ENCODE assay signal across 24 mouse cellular contexts in the genomic region with DNA sequence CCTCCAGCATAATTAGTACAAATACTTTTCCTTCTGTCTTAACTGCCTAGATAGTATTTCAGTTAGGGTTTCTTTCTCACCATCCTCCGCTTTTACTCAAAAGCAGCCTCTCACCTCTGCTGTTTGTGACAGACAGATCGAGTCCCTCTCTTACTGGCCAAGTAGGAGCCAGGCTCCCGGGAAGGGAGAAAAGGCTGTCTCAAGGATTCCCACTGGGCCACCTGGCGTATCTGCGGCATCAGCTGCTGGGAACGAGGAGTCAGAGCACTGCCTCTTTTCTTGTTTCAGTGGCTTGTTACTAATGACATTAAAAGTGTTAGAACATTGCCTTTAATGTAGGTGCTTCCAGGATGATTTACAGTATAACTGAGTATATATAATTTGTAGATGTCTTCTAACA.
DNase-seq lines count a peak whose midpoint lies in the region; ATAC-seq and TF ChIP-seq lines count a peak whose summit lies in the region.
"Had no signal": no experiment of that assay in that cellular context is flagged by ENCODE, and none has a peak within 500 bp of the region (broad histone marks: within the 10 kb centered on the region; RNA-seq: fewer than 3 reads in every experiment).

No protein-coding gene starts in this region.

- H3K9me3 ChIP-seq in liver, embryonic 11.5 days (ENCODE audit: control insufficient read depth, low read length): no peaks in the 10 kb centered on the region
- no peaks in the 10 kb centered on the region for H3K9me3 ChIP-seq in liver, postnatal 0 days (ENCODE audit: low read length)
- H3K9me3 ChIP-seq in liver, embryonic 14.5 days (ENCODE audit: control insufficient read depth, low read length): no peaks in the 10 kb centered on the region
- H3K9me3 ChIP-seq: embryonic facial prominence, embryonic 13.5 days; embryonic facial prominence, embryonic 15.5 days; forebrain, embryonic 10.5 days; forebrain, embryonic 12.5 days; G1E had no signal

- H3K27me3 ChIP-seq in liver, embryonic 11.5 days (replicated peaks; ENCODE audit: control insufficient read depth, insufficient read depth, low read length): no peaks in the 10 kb centered on the region
- H3K27me3 ChIP-seq in liver, postnatal 0 days (ENCODE audit: insufficient read depth, low read length): no peaks in the 10 kb centered on the region
- H3K27me3 ChIP-seq in liver, embryonic 14.5 days (ENCODE audit: control insufficient read depth, insufficient read depth, low read length): no peaks in the 10 kb centered on the region
- H3K27me3 ChIP-seq: CH12.LX; embryonic facial prominence, embryonic 13.5 days; embryonic facial prominence, embryonic 15.5 days; forebrain, embryonic 12.5 days; Patski had no signal

- no peak for TF ChIP-seq EP300 in liver, postnatal 0 days (IDR thresholded peaks at IDR 0.05; ENCODE audit: low read depth)
- no peak for TF ChIP-seq EP300 in liver, embryonic 14.5 days (IDR thresholded peaks at IDR 0.05; ENCODE audit: low read depth)

- H3K4me3 ChIP-seq in liver, embryonic 11.5 days (ENCODE audit: low read depth, low read length): no peak overlapping the region
- no peak overlapping the region for H3K4me3 ChIP-seq in liver, postnatal 0 days (ENCODE audit: low read depth, low read length)
- H3K4me3 ChIP-seq in liver, embryonic 14.5 days (ENCODE audit: insufficient read depth in 1 of 2, low read depth in 2 of 2, low read length in 2 of 2): no peak overlapping the region
- H3K4me3 ChIP-seq: embryonic facial prominence, embryonic 13.5 days; embryonic facial prominence, embryonic 15.5 days; erythroblast, embryonic 14.5 days; forebrain, embryonic 10.5 days; forebrain, embryonic 12.5 days had no signal

- DNase-seq in liver, embryonic 11.5 days (ENCODE audit: low spot score): no peak
- DNase-seq in liver, postnatal 0 days: no peak
- peak; percentile 58 for DNase-seq in brain, adult 2 months (ENCODE audit: low read depth, low spot score)
- DNase-seq in liver, embryonic 14.5 days (ENCODE audit: low read depth in 3 of 3, low spot score in 3 of 3): no peak
- DNase-seq in heart, adult 9 months (ENCODE audit: low spot score in 2 of 2): no peak
- DNase-seq in embryo, embryonic 11 days: no peak
- DNase-seq: adrenal gland, adult 8-10 months; adrenal gland, postnatal 14 days; adrenal gland, postnatal 36 days; B cell, adult 2 months; cerebellum, adult 11 months; cerebellum, adult 8-10 months had no signal

- H3K27ac ChIP-seq in liver, embryonic 11.5 days (ENCODE audit: low read depth, low read length): no peak overlapping the region
- H3K27ac ChIP-seq in liver, postnatal 0 days (ENCODE audit: low read depth): no peak overlapping the region
- H3K27ac ChIP-seq in liver, embryonic 14.5 days: no peak overlapping the region
- H3K27ac ChIP-seq: embryonic facial prominence, embryonic 13.5 days; embryonic facial prominence, embryonic 15.5 days; forebrain, embryonic 10.5 days; forebrain, embryonic 12.5 days had no signal

- peaks cover 29% of the 10 kb centered on the region for H3K36me3 ChIP-seq in liver, embryonic 11.5 days (ENCODE audit: control insufficient read depth, insufficient read depth, low read length)
- peaks cover 83% of the 10 kb centered on the region for H3K36me3 ChIP-seq in liver, postnatal 0 days (replicated peaks; ENCODE audit: insufficient read depth, low read length)
- H3K36me3 ChIP-seq in liver, embryonic 14.5 days (replicated peaks; ENCODE audit: control insufficient read depth, insufficient read depth, low read depth): peaks cover 75% of the 10 kb centered on the region

- H3K4me1 ChIP-seq in liver, embryonic 11.5 days (replicated peaks; ENCODE audit: control insufficient read depth, insufficient read depth, low read length): 0 out of 2 replicates have a peak, but pooled peaks cover 4% of the 10 kb centered on the region
- H3K4me1 ChIP-seq in liver, postnatal 0 days (ENCODE audit: insufficient read depth): no peaks in the 10 kb centered on the region; the same call in 1 of the 2 replicates
- peaks cover 2 to 10% of the 10 kb centered on the region in 2 experiments; a peak in 2 of 4 replicates for H3K4me1 ChIP-seq in liver, embryonic 14.5 days (replicated peaks; ENCODE audit: control insufficient read depth in 2 of 2, insufficient read depth in 2 of 2, low read length in 1 of 2)
- H3K4me1 ChIP-seq: embryonic facial prominence, embryonic 15.5 days; forebrain, embryonic 10.5 days; forebrain, embryonic 12.5 days had no signal

- TF ChIP-seq CTCF in liver, postnatal 0 days (IDR thresholded peaks at IDR 0.05; ENCODE audit: low read depth): no peak
- TF ChIP-seq CTCF in liver, embryonic 14.5 days (IDR thresholded peaks at IDR 0.05; ENCODE audit: low read depth): no peak

- no peak for ATAC-seq in liver, embryonic 11.5 days (replicated peaks; ENCODE audit: low FRiP score)
- ATAC-seq in liver, postnatal 0 days: no peak
- ATAC-seq in liver, embryonic 14.5 days (ENCODE audit: insufficient read depth): no peak
- ATAC-seq: activated CD4-positive, CD25-positive, alpha-beta regulatory T cell, adult 4 months; CD4-positive, CD25-positive, alpha-beta regulatory T cell, adult 4 months; forebrain, embryonic 14.5 days; forebrain, embryonic 16.5 days; Patski had no signal

- H3K4me2 ChIP-seq in liver, embryonic 11.5 days: peak overlapping the region; percentile 34; the same call in 1 of the 2 replicates
- no peak overlapping the region for H3K4me2 ChIP-seq in liver, postnatal 0 days (ENCODE audit: low read depth, low read length)
- H3K4me2 ChIP-seq in liver, embryonic 14.5 days (ENCODE audit: low read depth): peak overlapping the region; percentile 16; the same call in 1 of the 2 replicates
- H3K4me2 ChIP-seq: embryonic facial prominence, embryonic 13.5 days; embryonic facial prominence, embryonic 15.5 days; forebrain, embryonic 12.5 days had no signal

- no peak overlapping the region for H3K9ac ChIP-seq in liver, embryonic 11.5 days (ENCODE audit: low read depth, low read length)
- no peak overlapping the region for H3K9ac ChIP-seq in liver, postnatal 0 days (replicated peaks)
- H3K9ac ChIP-seq in liver, embryonic 14.5 days (replicated peaks): no peak overlapping the region
- H3K9ac ChIP-seq: embryonic facial prominence, embryonic 13.5 days; embryonic facial prominence, embryonic 15.5 days; forebrain, embryonic 12.5 days had no signal

- WGBS in liver, embryonic 11.5 days: 82% methylated on average over 6 of the region's 6 CpGs
- 86% methylated on average over 6 of the region's 6 CpGs for WGBS in liver, postnatal 0 days (ENCODE audit: insufficient replicate concordance)
- 82% methylated on average over 6 of the region's 6 CpGs for WGBS in liver, embryonic 14.5 days (ENCODE audit: insufficient replicate concordance)
